Comparison of ENCODE assay signal across 9 mouse cellular contexts in the genomic region with DNA sequence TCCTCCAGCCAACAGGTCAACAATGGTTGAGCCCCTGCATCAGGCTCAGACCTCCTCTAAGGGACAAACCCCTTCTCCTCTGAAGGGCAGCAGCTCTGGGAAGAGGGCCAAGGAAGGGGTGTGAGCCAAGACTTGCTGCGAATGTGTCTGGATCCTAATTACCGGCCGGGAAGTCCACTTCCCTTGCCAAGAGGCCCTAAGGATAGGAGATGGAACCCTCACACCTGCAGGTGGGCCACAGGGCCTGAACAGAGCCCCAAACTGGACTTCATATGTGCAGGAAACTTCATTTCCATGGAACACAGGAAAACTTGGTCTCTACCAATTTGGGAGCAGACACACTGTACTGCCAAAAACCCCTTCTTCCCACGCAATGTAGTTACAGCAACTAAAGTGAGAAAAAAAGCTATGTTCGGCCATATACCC. TPM values are rescaled to one million over a fixed set of nuclear protein-coding genes. Genes with fewer than 3 reads are reported as not detected.
A peak's percentile ranks its signal among the peaks of the same experiment; 100 is the strongest.
DNase-seq lines count a peak whose midpoint lies in the region; ATAC-seq and TF ChIP-seq lines count a peak whose summit lies in the region.
"Had no signal": no experiment of that assay in that cellular context is flagged by ENCODE, and none has a peak within 500 bp of the region (broad histone marks: within the 10 kb centered on the region; RNA-seq: fewer than 3 reads in every experiment).

No protein-coding gene starts in this region.

- no peak overlapping the region for H3K4me3 ChIP-seq in gastrocnemius, adult 2 months
- H3K4me3 ChIP-seq: midbrain, embryonic 12.5 days had no signal

- no peak for TF ChIP-seq CTCF in gastrocnemius, adult 2 months (IDR thresholded peaks at IDR 0.05)

- H3K27ac ChIP-seq in gastrocnemius, adult 2 months: peak overlapping the region; percentile 82
- H3K27ac ChIP-seq: midbrain, embryonic 12.5 days had no signal

- intact Hi-C loops in gastrocnemius, adult 2 months (cut with DNase I): no loop called here

- peak; percentile 60; the same call in 1 of the 2 replicates for ATAC-seq in frontal cortex, adult (ENCODE audit: low TSS enrichment)
- ATAC-seq in megakaryocyte, adult 5-6 weeks (ENCODE audit: poor library complexity, severe bottlenecking): no peak

- no peak for DNase-seq in frontal cortex, postnatal 14 days (ENCODE audit: low spot score in 2 of 2)
- peak; percentile 32 for DNase-seq in adrenal gland, postnatal 25 days
- DNase-seq in gastrocnemius, adult 2 months: peak; percentile 72
- DNase-seq in layer of hippocampus, postnatal 10 days (ENCODE audit: low spot score in 2 of 2): peak; percentile 54 to 67
- DNase-seq in right cerebral cortex, postnatal 14 days: peak; percentile 34
- no peak for DNase-seq in T-cell, adult 2 months (ENCODE audit: low spot score)

RNA-seq across cellular contexts. Expression of a gene that starts 27.7 kb away (rescaled TPM):
- total RNA-seq in adrenal gland, postnatal 25 days (2021): 0.24 TPM in 1 of 2 replicates, not detected in the other
- total RNA-seq in gastrocnemius, adult 2 months (2021): under 1 TPM; 0.06 to 0.18 TPM
- total RNA-seq in layer of hippocampus, postnatal 10 days (2021): under 1 TPM; 0.18 to 0.22 TPM
- 4.7 and 5.4 TPM in 2 replicates for total RNA-seq in megakaryocyte, adult 5-6 weeks (2015)
- total RNA-seq in megakaryocyte, adult 5-6 weeks (2017): 4.3 and 6.4 TPM in 2 replicates

RNA-seq across cellular contexts. Expression of a gene that starts 32.9 kb away (rescaled TPM):
- 2.2 and 3.3 TPM in 2 replicates for total RNA-seq in adrenal gland, postnatal 25 days (2021)
- 10 to 100 TPM; 15.7 to 65.1 TPM for total RNA-seq in gastrocnemius, adult 2 months (2021)
- 10 to 100 TPM; 58.4 to 59.6 TPM for total RNA-seq in layer of hippocampus, postnatal 10 days (2021)
- 2.8 and 2.9 TPM in 2 replicates for total RNA-seq in megakaryocyte, adult 5-6 weeks (2015)
- 0.15 and 4.8 TPM in 2 replicates for total RNA-seq in megakaryocyte, adult 5-6 weeks (2017)

Comparison
In these comparisons a context has a peak if more than half of its experiments do, and no peak if none do; other contexts are left out.
1. DNase-seq: peak in adrenal gland, postnatal 25 days (single experiment), gastrocnemius, adult 2 months (single experiment), layer of hippocampus, postnatal 10 days (2 of 2) and right cerebral cortex, postnatal 14 days (single experiment); none in frontal cortex, postnatal 14 days (0 of 2) and T-cell, adult 2 months (single experiment).